Mouse (Mus musculus) layer of hippocampus, adult 18-20 months (tissue): ENCODE measurements around the gene Slc50a1. TPM values are rescaled to one million over a fixed set of nuclear protein-coding genes. Genes with fewer than 3 reads are reported as not detected.

Experiments
- DNase-seq, 2 experiments: peaks; one replicate each; pipeline ENCODE4 v3.0.0; 2022; ENCODE audit warnings: low spot score in 2 of 2
- total RNA-seq, 2 experiments: library from RNA; stranded (reverse); gene quantifications; 2 replicates each; pipeline ENCODE4 v1.2.3; 2021

Slc50a1 gene
- total RNA-seq, 2 experiments from 2014 or later, result 43.7 to 52.2 TPM

DNA sequence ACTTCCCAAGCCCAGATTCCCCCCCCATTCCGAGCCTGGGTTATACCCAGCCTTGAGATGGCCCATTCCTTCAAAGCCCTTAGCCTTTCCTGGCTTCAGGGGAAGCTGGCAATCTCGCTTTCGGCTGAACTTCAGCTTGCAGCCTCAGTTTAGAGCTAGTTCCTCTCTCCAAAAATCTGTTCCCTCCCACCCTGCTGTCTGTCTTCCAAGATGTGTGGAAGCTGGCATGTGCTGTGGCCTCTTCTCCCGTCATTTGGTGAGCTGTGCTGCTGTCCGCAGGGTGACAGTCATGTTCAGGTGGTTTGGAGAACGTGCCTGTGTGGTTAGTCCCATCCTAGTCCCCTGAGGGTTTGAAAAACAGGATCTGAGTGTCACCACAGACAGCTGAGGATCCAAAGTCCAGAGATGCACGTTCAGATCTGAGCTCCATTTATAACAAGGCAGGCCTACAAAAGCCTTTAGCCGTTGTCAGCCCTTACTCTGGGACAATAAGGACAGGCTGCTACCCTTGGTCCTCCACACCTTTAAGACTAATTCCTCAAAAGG, 25.4 kb upstream of the Slc50a1 start:
- DNase-seq, result peak in 1 of 2 experiments; percentile 62

DNA sequence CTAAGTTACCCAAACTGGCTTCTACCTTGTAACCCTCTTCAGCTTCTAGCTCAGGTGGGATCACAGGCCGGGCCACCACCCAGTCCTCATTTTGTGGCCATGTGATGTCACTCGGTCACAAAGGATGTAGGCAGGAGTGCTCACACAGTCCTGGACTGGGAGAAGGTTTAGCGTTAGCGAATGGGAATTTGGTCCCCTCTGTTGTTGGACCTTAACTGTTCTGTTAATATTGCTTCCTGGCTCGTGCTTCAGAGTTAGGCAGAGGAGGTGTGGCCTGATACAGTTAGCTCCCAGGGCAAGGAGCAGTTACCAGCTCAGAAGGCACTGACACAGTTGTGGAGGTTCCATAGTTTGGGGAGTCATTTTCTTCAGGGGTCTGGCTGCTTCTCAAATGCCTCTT, 23.8 kb upstream of the Slc50a1 start:
- DNase-seq, result no peak

DNA sequence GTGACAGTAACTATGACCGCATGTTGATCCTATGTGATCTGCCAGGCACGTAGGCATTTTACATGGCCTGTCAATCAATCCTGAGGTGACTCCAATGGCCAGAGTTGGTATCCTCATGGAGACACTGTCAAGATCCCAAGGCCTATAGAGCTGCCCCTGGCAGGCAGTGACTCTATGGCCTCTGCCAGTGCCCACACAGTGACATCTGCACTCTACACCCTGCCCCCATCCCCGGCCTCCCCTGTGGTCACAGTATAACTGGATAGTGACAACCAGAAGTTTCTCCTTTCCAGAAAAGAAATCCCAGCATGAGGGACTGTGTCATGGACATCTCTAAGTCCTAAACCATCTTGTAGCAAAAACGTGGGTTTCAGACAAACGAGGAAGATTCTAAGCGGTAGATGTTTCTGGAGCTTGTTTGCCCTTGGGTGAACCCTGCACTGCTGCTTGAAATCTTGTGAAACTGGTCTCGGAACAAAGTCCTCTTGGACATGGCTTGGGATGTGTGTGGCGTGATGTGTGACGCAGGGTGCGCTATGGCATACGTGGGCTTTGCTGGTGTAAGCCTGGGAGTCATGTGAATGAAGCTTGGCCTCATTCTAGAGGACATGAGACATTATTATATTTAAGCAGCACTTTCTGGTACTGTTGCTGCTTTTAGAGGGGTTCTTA, 23.0 kb upstream of the Slc50a1 start:
- DNase-seq, result no peak

DNA sequence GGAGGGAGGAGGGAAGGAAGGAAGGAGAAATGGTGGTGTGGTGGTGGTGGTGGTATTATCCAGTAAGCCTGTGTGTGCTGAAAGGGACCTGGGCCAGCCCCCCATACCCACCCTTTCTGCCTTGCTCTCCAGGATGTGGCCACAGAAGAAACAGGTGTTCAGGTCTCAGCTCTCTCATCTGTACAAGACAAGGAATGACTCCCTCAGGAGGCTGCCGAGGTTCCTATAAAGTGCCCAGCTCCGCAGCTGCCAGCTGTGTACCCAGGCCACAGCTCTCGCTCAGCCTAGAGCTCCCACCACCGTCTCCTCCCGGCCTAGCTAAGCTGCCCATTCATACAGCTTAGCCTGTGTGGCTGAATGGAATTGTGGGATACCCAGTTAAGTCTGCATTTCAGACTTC, 21.9 kb upstream of the Slc50a1 start:
- no peak for DNase-seq

DNA sequence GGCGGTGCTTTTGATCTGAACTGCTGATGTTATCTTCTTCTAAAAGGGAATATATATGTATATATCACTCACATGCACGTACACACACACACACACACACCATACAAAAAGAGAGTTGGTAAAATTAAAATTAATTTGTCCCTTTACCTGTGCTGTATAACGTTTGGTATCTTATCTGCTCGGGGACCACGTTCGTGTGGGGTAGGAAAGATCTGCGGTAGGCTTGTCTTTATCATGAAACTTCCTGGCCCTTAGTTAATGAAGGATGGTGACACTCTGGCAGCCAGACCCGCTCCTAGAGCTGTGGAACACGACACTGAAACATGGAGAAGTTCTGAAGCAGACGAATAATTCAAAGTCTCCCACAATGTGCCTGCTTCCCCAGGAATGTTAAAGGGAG, 21.5 kb upstream of the Slc50a1 start:
- no peak for DNase-seq

DNA sequence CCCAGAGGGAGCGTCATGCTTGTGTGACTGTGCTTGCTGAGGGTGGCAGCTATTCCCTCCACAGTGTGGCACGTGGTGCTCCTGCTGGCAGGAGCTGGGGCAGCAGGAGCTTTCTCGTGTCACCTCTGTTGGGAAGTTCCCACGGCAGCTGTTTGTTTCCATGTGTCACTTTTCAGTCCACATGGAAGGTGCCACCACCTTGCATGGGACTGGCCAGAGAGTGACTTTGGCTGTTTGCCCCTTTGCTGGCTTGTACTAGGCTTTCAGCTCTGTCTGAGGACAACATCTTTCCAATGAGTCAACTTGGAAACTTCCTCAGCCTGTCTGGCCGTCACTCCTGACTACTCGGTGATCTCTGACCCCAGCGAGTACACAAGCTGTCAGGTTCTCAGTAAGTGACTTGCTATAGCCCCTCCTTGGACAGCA, 18.1 kb upstream of the Slc50a1 start:
- no peak for DNase-seq

DNA sequence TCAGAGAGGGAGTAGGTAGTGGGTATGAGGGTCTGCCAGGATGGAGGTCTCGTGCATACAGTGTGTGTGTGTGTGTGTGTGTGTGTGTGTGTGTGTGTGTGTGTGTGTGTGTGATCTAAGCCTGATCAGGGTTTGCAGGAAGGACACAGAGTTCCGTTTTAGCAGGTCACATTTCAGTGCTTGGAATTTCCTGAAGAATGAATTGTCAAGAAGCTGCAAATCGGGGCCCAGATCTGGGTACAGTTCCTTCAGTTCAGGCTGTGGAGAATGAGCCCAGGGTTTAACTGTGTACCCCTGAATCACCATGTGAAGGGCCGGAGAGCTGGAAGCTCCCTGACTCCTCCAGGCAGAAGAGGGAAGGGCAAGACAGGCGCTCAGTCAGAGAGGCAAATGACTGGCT, 16.9 kb upstream of the Slc50a1 start:
- DNase-seq, result no peak

DNA sequence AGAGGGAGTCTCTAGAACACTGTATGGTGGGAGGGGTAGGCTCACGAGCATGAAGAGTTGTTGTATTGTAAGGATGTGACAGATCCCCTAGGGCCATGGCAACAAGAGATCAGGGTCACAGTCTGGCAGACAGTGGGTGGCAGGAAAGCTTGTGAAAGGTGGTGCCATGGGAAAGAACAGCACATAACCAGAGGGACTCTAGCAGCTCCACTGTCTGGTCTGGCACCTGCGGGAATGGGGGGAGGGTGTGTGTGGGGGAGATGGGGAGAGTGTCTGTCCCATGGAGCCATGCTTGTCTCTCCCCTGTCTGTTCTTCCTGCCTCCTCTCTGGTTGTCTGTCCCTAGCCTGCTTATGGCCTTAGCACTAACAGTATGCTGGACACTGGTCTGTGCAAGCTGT, 15.2 kb upstream of the Slc50a1 start:
- DNase-seq, result no peak

DNA sequence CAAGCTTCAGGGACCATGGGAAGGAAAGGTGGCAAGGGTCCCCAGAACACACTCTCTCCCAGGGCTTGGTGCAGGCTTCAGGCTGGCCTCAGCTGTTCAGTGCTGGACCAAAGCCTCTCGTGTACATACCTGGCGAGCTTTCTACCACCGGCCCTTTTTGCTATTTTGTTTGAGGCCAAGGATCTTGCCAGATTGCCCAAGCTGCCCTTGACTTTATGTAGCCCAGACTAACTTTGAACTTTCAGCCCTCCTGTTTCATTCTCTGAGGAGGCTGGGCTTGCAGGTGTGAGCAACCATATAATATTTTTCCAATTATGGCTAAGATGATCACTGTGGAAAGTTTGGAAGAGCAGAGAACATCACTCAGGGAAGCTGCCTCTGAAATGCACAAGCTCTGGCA, 13.9 kb upstream of the Slc50a1 start:
- no peak for DNase-seq

DNA sequence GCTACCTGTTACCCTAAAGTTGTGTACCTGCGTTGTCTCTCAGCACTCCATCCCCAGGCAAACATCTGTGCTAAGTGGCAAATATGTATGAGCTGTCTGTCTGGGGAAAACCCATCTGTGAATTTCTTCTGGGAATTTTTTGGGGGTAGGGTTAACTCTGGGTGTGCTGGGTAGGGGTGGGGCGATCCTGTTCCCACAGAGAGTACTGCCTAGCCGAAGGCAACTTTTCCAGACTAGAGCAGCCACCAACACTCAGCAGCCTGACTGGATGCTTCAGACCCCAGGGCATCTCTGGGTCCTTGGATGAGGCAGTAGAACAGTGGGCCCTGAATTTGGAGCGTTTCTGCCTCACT, 11.9 kb upstream of the Slc50a1 start:
- DNase-seq, result no peak

DNA sequence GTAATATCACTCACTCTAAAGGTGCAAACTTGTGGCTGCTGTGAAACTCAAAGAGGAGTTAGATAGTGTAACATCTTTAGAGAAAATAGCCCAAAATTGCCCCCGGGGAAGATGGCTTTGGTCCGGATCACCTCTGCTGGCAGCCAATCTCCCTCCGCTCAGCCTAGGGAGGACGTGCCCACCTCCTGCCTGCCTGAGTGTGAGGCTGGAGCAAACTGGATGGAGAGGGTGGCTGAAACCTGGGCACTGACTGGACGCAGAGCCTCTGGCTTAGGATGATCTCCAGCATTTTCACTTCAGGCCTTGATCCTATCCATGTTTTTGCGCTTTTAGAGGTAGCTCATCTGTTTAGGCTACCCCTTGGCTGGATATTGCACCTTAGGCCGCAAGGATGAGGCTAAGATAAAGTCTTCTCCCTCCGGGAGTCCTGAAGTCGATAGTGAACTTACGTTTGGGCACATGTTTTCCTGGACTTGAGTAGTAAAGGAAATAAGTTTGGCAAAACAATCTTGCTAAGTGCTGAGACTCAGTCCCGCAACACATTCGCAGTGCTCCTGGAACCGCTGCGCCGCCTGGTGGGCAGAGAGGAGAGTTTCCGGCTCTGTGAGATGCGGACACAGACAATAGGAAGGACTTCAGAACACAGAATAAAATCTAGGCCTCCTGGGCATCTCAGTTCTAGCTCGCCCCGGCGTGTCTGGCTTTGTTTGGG, 11.4 kb upstream of the Slc50a1 start:
- DNase-seq, result peak; percentile 68 to 87

DNA sequence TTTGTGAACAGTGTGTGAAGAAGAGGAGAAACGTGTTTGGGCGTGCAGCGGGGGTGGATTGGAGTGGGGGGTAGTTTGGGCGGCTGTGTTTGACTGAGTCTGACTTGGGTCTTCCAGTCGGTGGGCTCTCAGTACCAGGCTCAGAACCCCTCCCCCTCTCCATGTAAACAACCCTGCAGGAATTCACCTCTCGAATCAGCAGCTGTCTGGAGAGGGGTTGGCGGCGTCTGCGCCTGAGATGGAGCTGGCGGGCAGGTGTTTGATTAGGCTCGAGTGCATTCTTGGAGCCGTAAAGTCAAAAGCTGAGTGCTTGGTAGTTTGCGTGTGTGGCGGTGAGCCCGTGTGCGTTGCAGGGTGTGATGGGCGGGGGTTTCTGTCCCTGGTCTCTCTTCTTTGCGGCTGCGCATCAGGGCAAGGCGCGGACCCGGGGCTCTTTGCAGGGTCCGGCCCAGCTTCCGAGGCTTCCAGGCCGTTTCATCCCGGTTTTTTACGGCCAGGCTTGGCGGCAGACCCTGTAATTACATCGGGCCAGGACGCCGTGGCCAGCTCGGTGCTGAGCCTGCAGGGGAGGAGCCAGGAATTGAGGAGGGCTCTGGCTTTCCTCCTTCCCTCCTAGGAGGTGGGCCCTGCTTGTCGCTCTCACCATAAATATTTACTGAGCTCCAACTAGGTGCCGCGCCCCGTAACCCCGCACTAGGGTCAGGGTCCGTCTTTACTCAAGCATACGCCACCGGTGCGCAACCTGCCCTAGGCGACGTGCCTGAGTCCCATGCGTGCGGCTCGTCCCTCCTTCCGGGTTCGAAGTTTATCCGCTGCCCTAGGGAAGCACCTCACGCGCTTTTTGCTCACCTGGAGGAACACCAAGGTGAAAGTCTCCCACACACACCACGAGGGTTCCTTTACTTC, 10.5 kb upstream of the Slc50a1 start, which contains the start of gene Efna1:
Gene Efna1 (minus strand): TSS at position 537 of the 906 bp plus-strand sequence.
- peak; percentile 48 to 58 for DNase-seq

DNA sequence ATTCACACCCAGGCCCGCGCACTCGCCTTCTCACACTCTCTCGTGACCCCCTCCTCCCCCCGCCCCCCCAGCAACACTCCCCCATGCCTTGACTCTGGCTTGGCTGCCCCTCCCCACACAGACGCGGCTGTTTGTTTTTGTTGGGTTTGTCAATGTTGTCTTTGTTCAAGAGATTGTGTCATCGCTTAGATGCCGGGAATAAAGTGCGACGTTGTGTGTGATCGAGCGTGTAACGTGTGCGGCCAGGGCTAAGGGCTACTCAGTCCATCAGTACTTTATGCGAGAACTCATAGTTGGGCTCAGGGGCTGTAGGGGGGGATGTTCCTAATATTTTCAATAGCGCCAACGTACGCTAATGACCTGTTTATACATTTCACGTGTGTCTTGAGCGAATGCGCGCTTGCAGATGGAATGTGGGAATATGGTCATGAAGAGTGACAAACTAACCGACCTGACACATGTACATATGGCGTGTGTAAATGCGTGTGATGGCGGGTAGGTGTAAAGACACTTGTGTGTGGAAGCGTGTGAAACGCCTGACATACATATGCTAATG, 9.8 kb upstream of the Slc50a1 start:
- peak in 1 of 2 experiments; percentile 72 for DNase-seq

DNA sequence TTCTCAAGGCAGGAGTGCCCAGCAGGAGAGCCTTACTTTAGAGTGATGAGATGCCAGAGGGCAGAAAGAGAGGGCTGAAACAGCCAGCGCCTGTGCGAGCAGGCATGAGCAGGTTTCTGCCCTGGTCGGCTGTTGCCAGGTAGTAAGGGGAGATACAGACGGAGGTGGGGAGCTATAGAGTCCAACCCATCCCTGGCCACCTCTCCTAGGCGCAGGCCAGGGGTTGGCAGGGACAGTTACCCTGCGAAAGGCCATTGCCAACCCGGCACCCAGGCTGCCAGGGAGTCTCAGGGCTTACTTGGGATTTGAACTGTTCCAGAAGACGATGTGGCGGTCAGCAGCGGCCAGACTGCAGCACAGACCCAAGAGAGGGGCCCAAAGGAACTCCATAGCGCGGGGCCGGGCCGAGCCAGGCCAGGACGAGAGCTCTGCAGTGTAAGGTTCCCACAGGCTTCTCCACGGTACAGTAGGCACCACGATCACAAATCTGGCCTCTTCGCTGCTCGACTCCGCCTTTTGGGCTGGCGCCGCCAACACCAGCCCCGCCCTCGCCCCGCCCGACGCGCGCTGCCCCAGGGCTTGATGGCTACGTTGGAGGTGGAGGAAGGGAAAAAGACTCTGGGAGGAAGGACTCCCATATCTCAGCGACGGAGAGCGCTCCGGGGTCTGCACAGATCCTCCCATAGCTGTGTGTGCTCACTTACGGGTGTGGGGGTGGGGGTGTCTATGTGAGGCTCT, 9.0 kb upstream of the Slc50a1 start:
- DNase-seq, result peak; percentile 81 to 92

DNA sequence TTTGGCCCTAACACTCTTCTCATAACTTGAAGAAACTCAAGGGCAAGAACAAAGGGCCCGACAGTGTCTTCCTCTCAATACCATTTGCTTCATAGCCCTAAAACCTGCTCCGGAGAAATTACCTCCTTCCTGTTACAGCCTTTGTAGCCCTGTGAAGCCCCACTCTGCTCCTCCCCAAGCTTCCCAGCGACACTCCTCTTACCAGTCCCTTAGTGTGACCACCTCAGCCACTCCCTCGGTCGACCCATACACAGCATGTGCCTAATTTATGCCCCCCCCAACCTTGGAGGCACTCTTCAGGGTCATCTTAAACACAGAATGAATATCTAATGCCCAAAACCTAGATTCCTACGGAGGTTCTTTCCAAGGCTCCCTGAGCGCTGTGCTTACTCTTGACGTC, 8.3 kb upstream of the Slc50a1 start:
- DNase-seq, result no peak

DNA sequence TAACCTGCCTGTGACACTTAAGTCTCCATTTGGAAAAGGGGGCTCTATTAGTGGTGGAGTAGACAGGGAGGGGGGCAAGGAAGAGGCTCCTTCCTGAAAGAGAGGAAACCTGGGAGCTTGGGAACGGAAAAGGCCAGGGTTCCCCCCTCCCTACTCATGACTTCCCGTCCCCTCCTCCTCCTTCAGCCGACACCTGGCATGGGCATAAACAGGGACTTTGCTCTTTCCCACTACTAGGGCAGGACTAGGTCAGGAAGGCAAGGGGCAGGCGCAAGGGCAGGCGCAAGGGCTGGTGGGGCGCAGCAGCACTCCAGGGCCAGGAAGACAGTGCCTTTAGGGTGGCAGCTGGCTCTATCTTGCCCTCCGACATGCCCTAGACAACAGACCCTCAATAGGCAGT, 7.7 kb upstream of the Slc50a1 start:
- DNase-seq, result no peak

DNA sequence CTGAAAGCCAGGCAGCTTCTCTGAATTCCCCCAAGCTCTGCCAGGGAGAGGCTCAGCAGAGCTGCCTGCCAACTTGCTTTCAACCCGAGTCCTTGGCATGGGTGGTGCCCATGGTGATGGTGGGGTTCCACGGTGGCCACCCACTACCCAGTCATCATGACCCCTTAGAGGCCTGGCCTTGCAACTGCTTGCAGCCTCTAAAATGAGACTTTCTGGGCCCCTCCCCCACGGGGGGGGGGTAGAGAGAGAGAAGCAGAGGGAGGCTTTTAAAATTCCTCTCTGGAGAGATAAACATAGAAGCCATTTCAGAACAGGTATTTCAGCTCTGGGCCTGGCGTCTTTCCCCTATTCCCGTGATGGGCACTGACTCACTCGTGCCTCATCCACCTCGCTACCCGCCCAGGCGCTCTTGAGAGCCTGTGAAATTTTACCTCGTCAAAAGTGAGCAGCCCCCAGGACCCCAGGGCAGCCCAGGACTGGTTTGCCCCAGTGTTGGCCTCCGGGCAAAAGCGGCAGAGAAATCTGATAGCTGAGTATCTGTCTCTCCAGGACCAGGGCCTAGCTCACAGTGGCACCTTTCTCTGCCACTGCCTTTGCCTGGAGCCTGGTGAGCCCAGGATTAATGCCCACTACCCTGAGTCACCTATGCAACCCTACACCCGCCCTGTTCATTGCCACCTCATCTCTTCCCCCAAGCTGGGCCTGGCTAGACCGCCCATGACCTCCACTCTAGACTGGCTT, 7.1 kb upstream of the Slc50a1 start:
- DNase-seq, result peak in 1 of 2 experiments; percentile 34

DNA sequence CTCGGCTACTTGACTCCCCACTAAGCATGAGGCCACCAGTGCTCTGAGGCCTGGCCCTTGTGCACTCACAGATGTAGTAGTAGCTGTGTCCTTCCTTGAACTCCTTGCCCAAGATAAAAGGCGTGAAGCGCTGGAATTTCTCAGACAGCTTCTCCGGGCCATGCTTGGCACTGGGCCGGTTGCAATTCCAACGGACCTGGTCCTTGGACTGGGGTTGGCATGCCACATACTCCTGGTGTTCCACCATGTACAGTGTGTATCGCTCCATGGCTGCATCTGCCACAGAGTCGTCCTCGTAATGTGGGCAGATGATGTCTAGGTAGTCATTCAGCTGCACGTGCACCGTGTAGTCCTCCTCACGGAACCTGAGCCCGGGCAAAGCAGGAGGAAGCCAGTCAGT, 5.7 kb upstream of the Slc50a1 start:
- DNase-seq, result no peak

DNA sequence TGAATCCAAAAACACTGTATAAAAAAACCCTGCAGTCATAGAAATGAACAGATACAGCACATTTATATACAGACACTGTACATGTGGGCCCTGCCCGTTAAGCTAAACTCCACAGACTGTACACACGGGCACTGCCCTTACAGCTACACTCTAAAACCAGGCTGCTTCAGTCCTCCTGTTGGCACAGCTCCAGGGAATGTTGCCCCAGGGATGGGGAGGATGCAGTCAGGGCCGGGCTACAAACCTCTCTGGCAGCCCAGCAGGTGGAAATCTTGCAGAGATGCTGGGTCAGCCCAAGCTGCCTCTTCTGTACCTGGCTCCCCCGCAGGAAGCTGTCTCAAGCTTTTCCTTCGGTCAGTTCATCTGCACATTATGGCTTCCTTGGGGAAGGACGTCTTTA, 1.4 kb upstream of the Slc50a1 start:
- DNase-seq, result no peak

DNA sequence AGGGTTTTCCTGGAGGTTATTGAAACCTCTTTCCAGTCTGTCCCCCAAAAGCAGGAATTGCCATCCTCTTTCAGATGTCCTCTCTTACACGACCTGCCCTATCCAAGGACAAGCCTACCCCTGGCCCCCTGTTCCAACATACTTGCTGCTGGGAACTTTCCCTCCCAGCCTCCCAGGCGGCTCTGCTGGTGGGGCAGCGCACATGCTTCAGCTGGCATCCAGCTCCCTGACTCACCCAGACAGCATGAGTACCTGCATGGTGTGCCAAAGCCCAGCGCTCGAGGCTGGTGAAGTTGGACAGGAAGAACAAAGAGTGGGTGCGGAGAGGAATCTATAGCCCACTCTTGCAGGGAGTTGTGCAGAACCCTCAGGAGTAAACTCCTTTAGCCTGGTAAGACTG, 521 bp upstream of the Slc50a1 start:
- peak; percentile 72 to 78 for DNase-seq
